Mouse (Mus musculus) midbrain, embryonic 10.5 days (tissue): ENCODE data around the gene Thy1. TPM values are rescaled to one million over a fixed set of nuclear protein-coding genes. Genes with fewer than 3 reads are reported as not detected.

ENCODE experiments used
- DNase-seq: peaks from one replicate; pipeline ENCODE4 v3.0.0-alpha.2; 2017; ENCODE audit warnings: low spot score
- H3K27ac ChIP-seq: fragments of 300-500 bp; sonication (generic); replicated peaks from 2 replicates; pipeline ENCODE4 v1.5.1; 2016; ENCODE audit warnings: mild to moderate bottlenecking
- H3K27me3 ChIP-seq: fragments of 300-500 bp; sonication (generic); 2 replicates; pipeline ENCODE4 v1.6.1; 2016; ENCODE audit warnings: low read depth, mild to moderate bottlenecking; ENCODE audit not compliant: poor library complexity, severe bottlenecking
- H3K36me3 ChIP-seq: fragments of 300-500 bp; sonication (generic); 2 replicates; pipeline ENCODE4 v1.6.1; 2016; ENCODE audit warnings: mild to moderate bottlenecking, moderate library complexity
- H3K4me1 ChIP-seq: fragments of 300-500 bp; sonication (generic); 2 replicates; pipeline ENCODE4 v1.6.1; 2016
- H3K4me3 ChIP-seq: fragments of 300-500 bp; sonication (generic); 2 replicates; pipeline ENCODE4 v1.5.1; 2016; ENCODE audit warnings: mild to moderate bottlenecking, moderate library complexity
- H3K9me3 ChIP-seq: fragments of 300-500 bp; sonication (generic); replicated peaks from 2 replicates; pipeline ENCODE4 v1.6.1; 2016; ENCODE audit warnings: mild to moderate bottlenecking
- WGBS: fragments of 180-500 bp; shearing (Covaris S2); methylation state at CpG from one replicate; pipeline ENCODE4 v1.1.7; 2016; 5-methylcytosine and 5-hydroxymethylcytosine counted together
- polyA plus RNA-seq: library from polyadenylated mRNA; unstranded; fragments of >200 nt; fragmentation: Nextera tagmentation; extraction: Ambion mirVana; gene quantifications from 2 replicates; pipeline ENCODE4 v1.2.1, GENCODE M21; 2016

The Thy1 gene
- polyA plus RNA-seq, 1 experiment from 2014 or later: not detected

- 100% methylated on average over 1 of the region's 1 CpGs for WGBS
- Histone ChIP-seq H3K27ac (no peak overlapping the region), H3K9me3 (no peaks in the 10 kb centered on the region), H3K4me1 (peaks cover 22% of the 10 kb centered on the region), H3K36me3 (no peaks in the 10 kb centered on the region), H3K27me3 (peaks cover 66% of the 10 kb centered on the region), H3K4me3 (no peak overlapping the region)
- no peak for DNase-seq
Measured at GRCm38 (mm10) chr9:44042396-44042680, 846 bp upstream of the Thy1 start.

- peak overlapping the region; percentile 56 for H3K4me3 ChIP-seq
- peaks cover 22% of the 10 kb centered on the region for H3K4me1 ChIP-seq
- DNase-seq: peak; percentile 15
- H3K36me3 ChIP-seq: no peaks in the 10 kb centered on the region
- no peak overlapping the region for H3K27ac ChIP-seq
- no peaks in the 10 kb centered on the region for H3K9me3 ChIP-seq
- H3K27me3 ChIP-seq: peaks cover 71% of the 10 kb centered on the region
- under 1% methylated on average over 23 of the region's 23 CpGs for WGBS
Measured at GRCm38 (mm10) chr9:44043708-44044425, 683 bp downstream of the Thy1 start.

GRCm38 (mm10) chr9:44044426-44045157 is 1.4 kb downstream of the Thy1 start:
- no peak overlapping the region for H3K27ac ChIP-seq
- no peak for DNase-seq
- no peak overlapping the region for H3K4me3 ChIP-seq
- H3K4me1 ChIP-seq: peaks cover 22% of the 10 kb centered on the region
- no peaks in the 10 kb centered on the region for H3K36me3 ChIP-seq
- WGBS: 45% methylated on average over 14 of the region's 14 CpGs
- H3K9me3 ChIP-seq: no peaks in the 10 kb centered on the region
- H3K27me3 ChIP-seq: peaks cover 71% of the 10 kb centered on the region

- H3K27ac ChIP-seq: no peak overlapping the region
- no peaks in the 10 kb centered on the region for H3K9me3 ChIP-seq
- DNase-seq: no peak
- peaks cover 22% of the 10 kb centered on the region for H3K4me1 ChIP-seq
- H3K27me3 ChIP-seq: peaks cover 71% of the 10 kb centered on the region
- H3K4me3 ChIP-seq: no peak overlapping the region
- 56% methylated on average over 3 of the region's 3 CpGs for WGBS
- H3K36me3 ChIP-seq: no peaks in the 10 kb centered on the region
Measured at GRCm38 (mm10) chr9:44045158-44045883, 2.1 kb downstream of the Thy1 start.

- peaks cover 22% of the 10 kb centered on the region for H3K4me1 ChIP-seq
- H3K27ac ChIP-seq: no peak overlapping the region
- no peak for DNase-seq
- H3K27me3 ChIP-seq: peaks cover 68% of the 10 kb centered on the region
- 84% methylated on average over 5 of the region's 5 CpGs for WGBS
- no peak overlapping the region for H3K4me3 ChIP-seq
- H3K36me3 ChIP-seq: no peaks in the 10 kb centered on the region
- no peaks in the 10 kb centered on the region for H3K9me3 ChIP-seq
Measured at GRCm38 (mm10) chr9:44045884-44046272, 2.7 kb downstream of the Thy1 start.

- 88% methylated on average over 12 of the region's 12 CpGs for WGBS
- H3K36me3 ChIP-seq: no peaks in the 10 kb centered on the region
Measured at GRCm38 (mm10) chr9:44046426-44046825, 3.2 kb downstream of the Thy1 start.

GRCm38 (mm10) chr9:44047071-44047470 is 3.9 kb downstream of the Thy1 start:
- H3K27ac ChIP-seq: no peak overlapping the region
- no peaks in the 10 kb centered on the region for H3K36me3 ChIP-seq
- no peaks in the 10 kb centered on the region for H3K9me3 ChIP-seq
- 65% methylated on average over 6 of the region's 6 CpGs for WGBS
- no peak overlapping the region for H3K4me3 ChIP-seq
- H3K27me3 ChIP-seq: peaks cover 56% of the 10 kb centered on the region
- no peak for DNase-seq
- peaks cover 22% of the 10 kb centered on the region for H3K4me1 ChIP-seq

More at GRCm38 (mm10) chr9:44046426-44046825, 3.2 kb downstream of the Thy1 start:
- Histone ChIP-seq H3K9me3 (no peaks in the 10 kb centered on the region), H3K27ac (no peak overlapping the region), H3K27me3 (peaks cover 63% of the 10 kb centered on the region), H3K4me3 (no peak overlapping the region), H3K4me1 (peaks cover 22% of the 10 kb centered on the region)
- DNase-seq: no peak

GRCm38 (mm10) chr9:44047571-44048490 is 4.6 kb downstream of the Thy1 start:
- Histone ChIP-seq H3K4me1 (peaks cover 20% of the 10 kb centered on the region), H3K9me3 (no peaks in the 10 kb centered on the region), H3K36me3 (no peaks in the 10 kb centered on the region), H3K27ac (no peak overlapping the region), H3K4me3 (no peak overlapping the region), H3K27me3 (peaks cover 49% of the 10 kb centered on the region)
- no peak for DNase-seq
- WGBS: 73% methylated on average over 14 of the region's 14 CpGs

- WGBS: 86% methylated on average over 15 of the region's 15 CpGs
- H3K9me3 ChIP-seq: no peaks in the 10 kb centered on the region
Measured at GRCm38 (mm10) chr9:44048541-44049380, 5.6 kb downstream of the Thy1 start.

GRCm38 (mm10) chr9:44049381-44050165 is 6.4 kb downstream of the Thy1 start:
- no peak overlapping the region for H3K27ac ChIP-seq
- H3K4me3 ChIP-seq: no peak overlapping the region
- H3K36me3 ChIP-seq: no peaks in the 10 kb centered on the region
- H3K4me1 ChIP-seq: 0 out of 2 replicates have a peak, but pooled peaks cover 4% of the 10 kb centered on the region
- peaks cover 31% of the 10 kb centered on the region for H3K27me3 ChIP-seq
- no peak for DNase-seq
- 91% methylated on average over 8 of the region's 8 CpGs for WGBS
- H3K9me3 ChIP-seq: no peaks in the 10 kb centered on the region

More at GRCm38 (mm10) chr9:44048541-44049380, 5.6 kb downstream of the Thy1 start:
- Histone ChIP-seq H3K27me3 (peaks cover 39% of the 10 kb centered on the region), H3K4me1 (peaks cover 10% of the 10 kb centered on the region), H3K4me3 (no peak overlapping the region), H3K36me3 (no peaks in the 10 kb centered on the region), H3K27ac (no peak overlapping the region)
- no peak for DNase-seq

- Histone ChIP-seq H3K27ac (no peak overlapping the region), H3K4me3 (no peak overlapping the region), H3K4me1 (no peaks in the 10 kb centered on the region), H3K9me3 (no peaks in the 10 kb centered on the region; the same call in 1 of the 2 replicates), H3K36me3 (no peaks in the 10 kb centered on the region), H3K27me3 (0 out of 2 replicates have a peak, but pooled peaks cover 2% of the 10 kb centered on the region)
- DNase-seq: no peak
- WGBS: 70% methylated on average over 3 of the region's 3 CpGs
Measured at GRCm38 (mm10) chr9:44052855-44053254, 9.7 kb downstream of the Thy1 start.
